Mouse (Mus musculus): ENCODE results near the gene Tedc1. TPM values are rescaled to one million over a fixed set of nuclear protein-coding genes. Genes with fewer than 3 reads are reported as not detected.

Tedc1 gene
- polyA plus RNA-seq, 1 experiment from 2014 or later = 10.2 TPM

GRCm38 (mm10) chr12:113138291-113138690 is 17.9 kb upstream of the Tedc1 start:
- H3K9me3 ChIP-seq (ENCODE audit: control insufficient read depth, low read length) = no peaks in the 10 kb centered on the region
- H3K4me2 ChIP-seq (replicated peaks) = no peak overlapping the region
- no peak for ATAC-seq (ENCODE audit: low FRiP score)
- no peak for DNase-seq (ENCODE audit: low spot score)
- no peaks in the 10 kb centered on the region for H3K27me3 ChIP-seq (ENCODE audit: control insufficient read depth, insufficient read depth, low read length)
- peaks cover 52% of the 10 kb centered on the region for H3K36me3 ChIP-seq (replicated peaks; ENCODE audit: control insufficient read depth, insufficient read depth)
- H3K9ac ChIP-seq = no peak overlapping the region
- whole genome bisulfite sequencing = 83% methylated on average over 6 of the region's 6 CpGs
- peaks cover 30% of the 10 kb centered on the region for H3K4me1 ChIP-seq (replicated peaks; ENCODE audit: control insufficient read depth, insufficient read depth, low read length)
- H3K27ac ChIP-seq = no peak overlapping the region
- H3K4me3 ChIP-seq (replicated peaks; ENCODE audit: low read length) = no peak overlapping the region

GRCm38 (mm10) chr12:113138901-113139864 is 17.0 kb upstream of the Tedc1 start:
- Histone ChIP-seq H3K9me3 (ENCODE audit: control insufficient read depth, low read length) (no peaks in the 10 kb centered on the region), H3K4me1 (replicated peaks; ENCODE audit: control insufficient read depth, insufficient read depth, low read length) (peaks cover 30% of the 10 kb centered on the region), H3K4me2 (replicated peaks) (peak overlapping the region; percentile 65), H3K27me3 (ENCODE audit: control insufficient read depth, insufficient read depth, low read length) (no peaks in the 10 kb centered on the region), H3K36me3 (replicated peaks; ENCODE audit: control insufficient read depth, insufficient read depth) (peaks cover 51% of the 10 kb centered on the region), H3K9ac (peak overlapping the region; percentile 69), H3K4me3 (replicated peaks; ENCODE audit: low read length) (peak overlapping the region; percentile 66), H3K27ac (peak overlapping the region; percentile 84)
- ATAC-seq (ENCODE audit: low FRiP score) = peak; percentile 0; the same call in 1 of the 2 replicates
- 33% methylated on average over 11 of the region's 11 CpGs for WGBS
- no peak for DNase-seq (ENCODE audit: low spot score)

- H3K36me3 ChIP-seq (replicated peaks; ENCODE audit: control insufficient read depth, insufficient read depth) = peaks cover 51% of the 10 kb centered on the region
- under 1% methylated on average over 66 of the region's 68 CpGs for WGBS
Measured at GRCm38 (mm10) chr12:113139908-113140615, 16.2 kb upstream of the Tedc1 start, which contains the start of gene Crip2. Crip2 (plus strand) TSS chr12:113140236.

GRCm38 (mm10) chr12:113140616-113141411 is 15.4 kb upstream of the Tedc1 start:
- ATAC-seq (ENCODE audit: low FRiP score) = no peak
- peak overlapping the region; percentile 65 for H3K4me2 ChIP-seq (replicated peaks)
- peaks cover 30% of the 10 kb centered on the region for H3K4me1 ChIP-seq (replicated peaks; ENCODE audit: control insufficient read depth, insufficient read depth, low read length)
- peak overlapping the region; percentile 66 for H3K4me3 ChIP-seq (replicated peaks; ENCODE audit: low read length)
- H3K27me3 ChIP-seq (ENCODE audit: control insufficient read depth, insufficient read depth, low read length) = no peaks in the 10 kb centered on the region
- H3K9ac ChIP-seq = peak overlapping the region; percentile 69
- H3K36me3 ChIP-seq (replicated peaks; ENCODE audit: control insufficient read depth, insufficient read depth) = peaks cover 51% of the 10 kb centered on the region
- 2% methylated on average over 49 of the region's 49 CpGs for WGBS
- peak; percentile 50 for DNase-seq (ENCODE audit: low spot score)
- H3K9me3 ChIP-seq (ENCODE audit: control insufficient read depth, low read length) = no peaks in the 10 kb centered on the region
- peak overlapping the region; percentile 84 for H3K27ac ChIP-seq

More at GRCm38 (mm10) chr12:113139908-113140615, 16.2 kb upstream of the Tedc1 start, which contains the start of gene Crip2:
- Histone ChIP-seq H3K4me2 (replicated peaks) (peak within 1 kb of the TSS; percentile 65), H3K27ac (peak within 1 kb of the TSS; percentile 84), H3K4me3 (replicated peaks; ENCODE audit: low read length) (peak within 1 kb of the TSS; percentile 66), H3K4me1 (replicated peaks; ENCODE audit: control insufficient read depth, insufficient read depth, low read length) (peaks cover 30% of the 10 kb centered on the region), H3K27me3 (ENCODE audit: control insufficient read depth, insufficient read depth, low read length) (no peaks in the 10 kb centered on the region), H3K9ac (peak within 1 kb of the TSS; percentile 69), H3K9me3 (ENCODE audit: control insufficient read depth, low read length) (no peaks in the 10 kb centered on the region)
- DNase-seq (ENCODE audit: low spot score) (peak; percentile 86), ATAC-seq (ENCODE audit: low FRiP score) (peak; percentile 87)

GRCm38 (mm10) chr12:113141531-113141973 is 14.7 kb upstream of the Tedc1 start:
- no peak for ATAC-seq (ENCODE audit: low FRiP score)
- 27% methylated on average over 8 of the region's 8 CpGs for WGBS
- H3K4me1 ChIP-seq (replicated peaks; ENCODE audit: control insufficient read depth, insufficient read depth, low read length) = peaks cover 30% of the 10 kb centered on the region

GRCm38 (mm10) chr12:113142021-113142975 is 13.9 kb upstream of the Tedc1 start:
- Histone ChIP-seq H3K9me3 (ENCODE audit: control insufficient read depth, low read length) (no peaks in the 10 kb centered on the region), H3K4me2 (replicated peaks) (peak overlapping the region; percentile 65), H3K36me3 (replicated peaks; ENCODE audit: control insufficient read depth, insufficient read depth) (peaks cover 38% of the 10 kb centered on the region), H3K27me3 (ENCODE audit: control insufficient read depth, insufficient read depth, low read length) (no peaks in the 10 kb centered on the region), H3K4me1 (replicated peaks; ENCODE audit: control insufficient read depth, insufficient read depth, low read length) (peaks cover 30% of the 10 kb centered on the region), H3K4me3 (replicated peaks; ENCODE audit: low read length) (peak overlapping the region; percentile 66), H3K27ac (peak overlapping the region; percentile 84), H3K9ac (peak overlapping the region; percentile 69)
- DNase-seq (ENCODE audit: low spot score) = peak; percentile 32
- WGBS = 20% methylated on average over 15 of the region's 15 CpGs
- ATAC-seq (ENCODE audit: low FRiP score) = no peak

More at GRCm38 (mm10) chr12:113141531-113141973, 14.7 kb upstream of the Tedc1 start:
- DNase-seq (ENCODE audit: low spot score) = no peak
- Histone ChIP-seq H3K27me3 (ENCODE audit: control insufficient read depth, insufficient read depth, low read length) (no peaks in the 10 kb centered on the region), H3K27ac (peak overlapping the region; percentile 84), H3K36me3 (replicated peaks; ENCODE audit: control insufficient read depth, insufficient read depth) (peaks cover 46% of the 10 kb centered on the region), H3K9ac (peak overlapping the region; percentile 69), H3K9me3 (ENCODE audit: control insufficient read depth, low read length) (no peaks in the 10 kb centered on the region), H3K4me2 (replicated peaks) (peak overlapping the region; percentile 65), H3K4me3 (replicated peaks; ENCODE audit: low read length) (peak overlapping the region; percentile 66)

GRCm38 (mm10) chr12:113143164-113143563 is 13.1 kb upstream of the Tedc1 start:
- 67% methylated on average over 7 of the region's 7 CpGs for WGBS
- Histone ChIP-seq H3K4me1 (replicated peaks; ENCODE audit: control insufficient read depth, insufficient read depth, low read length) (peaks cover 32% of the 10 kb centered on the region), H3K27me3 (ENCODE audit: control insufficient read depth, insufficient read depth, low read length) (no peaks in the 10 kb centered on the region), H3K4me3 (replicated peaks; ENCODE audit: low read length) (peak overlapping the region; percentile 66), H3K9me3 (ENCODE audit: control insufficient read depth, low read length) (no peaks in the 10 kb centered on the region), H3K4me2 (replicated peaks) (peak overlapping the region; percentile 65), H3K36me3 (replicated peaks; ENCODE audit: control insufficient read depth, insufficient read depth) (peaks cover 30% of the 10 kb centered on the region), H3K27ac (no peak overlapping the region), H3K9ac (peak overlapping the region; percentile 69; the same call in 1 of the 2 replicates)
- DNase-seq (ENCODE audit: low spot score) = no peak
- no peak for ATAC-seq (ENCODE audit: low FRiP score)

Data from hindbrain, embryonic 14.5 days (tissue).